Comparison of ENCODE assay signal across 26 mouse cellular contexts in genomic region chr11:44882476-44882970, GRCm38 (mm10).
DNase-seq lines count a peak whose midpoint lies in the region; ATAC-seq and TF ChIP-seq lines count a peak whose summit lies in the region.
"Had no signal": no experiment of that assay in that cellular context is flagged by ENCODE, and none has a peak within 500 bp of the region (broad histone marks: within the 10 kb centered on the region; RNA-seq: fewer than 3 reads in every experiment).

No protein-coding gene starts in this region.

- no peaks in the 10 kb centered on the region for H3K36me3 ChIP-seq in hindbrain, embryonic 15.5 days
- H3K36me3 ChIP-seq in hindbrain, embryonic 14.5 days (replicated peaks; ENCODE audit: control insufficient read depth, insufficient read depth): no peaks in the 10 kb centered on the region
- H3K36me3 ChIP-seq in midbrain, embryonic 16.5 days (ENCODE audit: control insufficient read depth, insufficient read depth, low read length): no peaks in the 10 kb centered on the region
- H3K36me3 ChIP-seq in midbrain, postnatal 0 days (ENCODE audit: insufficient read depth, low read length): no peaks in the 10 kb centered on the region
- no peaks in the 10 kb centered on the region for H3K36me3 ChIP-seq in embryonic facial prominence, embryonic 10.5 days (replicated peaks)
- H3K36me3 ChIP-seq: forebrain, embryonic 10.5 days; heart, embryonic 10.5 days had no signal

- no peak for DNase-seq in hindbrain, embryonic 14.5 days (ENCODE audit: low spot score)
- DNase-seq in midbrain, postnatal 0 days (ENCODE audit: low spot score): no peak
- peak; percentile 66 for DNase-seq in brain, embryonic 14.5 days (ENCODE audit: low read depth)
- no peak for DNase-seq in embryonic facial prominence, embryonic 10.5 days (ENCODE audit: low spot score)
- DNase-seq: adrenal gland, adult 2 months; adrenal gland, postnatal 14 days; cerebellum, adult 11-12 months; cerebellum, adult 8-10 months; cerebellum, postnatal 10 days; cerebellum, postnatal 36 days; embryo, embryonic 11 days; gastrocnemius, postnatal 10 days; gastrocnemius, postnatal 36 days; heart, adult 2 months; heart, postnatal 14 days; heart, postnatal 4 days had no signal

- no peaks in the 10 kb centered on the region for H3K9me3 ChIP-seq in hindbrain, embryonic 15.5 days
- no peaks in the 10 kb centered on the region for H3K9me3 ChIP-seq in hindbrain, embryonic 14.5 days (ENCODE audit: control insufficient read depth, low read length)
- no peaks in the 10 kb centered on the region for H3K9me3 ChIP-seq in midbrain, embryonic 16.5 days (replicated peaks; ENCODE audit: control insufficient read depth, low read length, poor library complexity, severe bottlenecking)
- H3K9me3 ChIP-seq in midbrain, postnatal 0 days (ENCODE audit: low read length): no peaks in the 10 kb centered on the region
- no peaks in the 10 kb centered on the region for H3K9me3 ChIP-seq in embryonic facial prominence, embryonic 10.5 days
- H3K9me3 ChIP-seq: forebrain, embryonic 10.5 days; forebrain, embryonic 13.5 days; heart, embryonic 10.5 days; heart, embryonic 13.5 days had no signal

- peaks cover 7% of the 10 kb centered on the region for H3K4me1 ChIP-seq in hindbrain, embryonic 15.5 days (replicated peaks)
- peaks cover 12% of the 10 kb centered on the region for H3K4me1 ChIP-seq in hindbrain, embryonic 14.5 days (replicated peaks; ENCODE audit: control insufficient read depth, insufficient read depth, low read length)
- H3K4me1 ChIP-seq in midbrain, embryonic 16.5 days (ENCODE audit: control insufficient read depth, insufficient read depth, low read length): peaks cover 7% of the 10 kb centered on the region
- H3K4me1 ChIP-seq in midbrain, postnatal 0 days (ENCODE audit: insufficient read depth, low read length): no peaks in the 10 kb centered on the region
- H3K4me1 ChIP-seq in embryonic facial prominence, embryonic 10.5 days: 0 out of 2 replicates have a peak, but pooled peaks cover 6% of the 10 kb centered on the region
- H3K4me1 ChIP-seq: heart, embryonic 10.5 days had no signal

- no peak for TF ChIP-seq CTCF in midbrain, postnatal 0 days (IDR thresholded peaks at IDR 0.05)
- no peak for TF ChIP-seq CTCF in brain, embryonic 14.5 days (IDR thresholded peaks at IDR 0.05; ENCODE audit: borderline replicate concordance, extremely low read depth, insufficient read depth, insufficient read length)

- no peak overlapping the region for H3K4me3 ChIP-seq in hindbrain, embryonic 15.5 days
- H3K4me3 ChIP-seq in hindbrain, embryonic 14.5 days (replicated peaks; ENCODE audit: low read length): no peak overlapping the region
- H3K4me3 ChIP-seq in midbrain, embryonic 16.5 days (ENCODE audit: low read depth, low read length): no peak overlapping the region
- H3K4me3 ChIP-seq in midbrain, postnatal 0 days (ENCODE audit: low read depth, low read length): no peak overlapping the region
- no peak overlapping the region for H3K4me3 ChIP-seq in embryonic facial prominence, embryonic 10.5 days
- H3K4me3 ChIP-seq: forebrain, embryonic 10.5 days; forebrain, embryonic 13.5 days; heart, adult 2 months; heart, embryonic 10.5 days; heart, embryonic 13.5 days had no signal

- no peak overlapping the region for H3K4me2 ChIP-seq in hindbrain, embryonic 15.5 days
- no peak overlapping the region for H3K4me2 ChIP-seq in hindbrain, embryonic 14.5 days (replicated peaks)
- no peak overlapping the region for H3K4me2 ChIP-seq in midbrain, embryonic 16.5 days (ENCODE audit: low read length)
- H3K4me2 ChIP-seq in midbrain, postnatal 0 days (ENCODE audit: low read depth, low read length, poor library complexity, severe bottlenecking): no peak overlapping the region
- H3K4me2 ChIP-seq: forebrain, embryonic 13.5 days; heart, embryonic 13.5 days had no signal

- no peak overlapping the region for H3K9ac ChIP-seq in hindbrain, embryonic 15.5 days
- no peak overlapping the region for H3K9ac ChIP-seq in hindbrain, embryonic 14.5 days
- no peak overlapping the region for H3K9ac ChIP-seq in midbrain, embryonic 16.5 days (ENCODE audit: low read depth, low read length)
- no peak overlapping the region for H3K9ac ChIP-seq in midbrain, postnatal 0 days (replicated peaks; ENCODE audit: low read length, poor library complexity, severe bottlenecking)
- H3K9ac ChIP-seq: forebrain, embryonic 13.5 days; heart, embryonic 13.5 days had no signal

- H3K27me3 ChIP-seq in hindbrain, embryonic 15.5 days: no peaks in the 10 kb centered on the region
- no peaks in the 10 kb centered on the region for H3K27me3 ChIP-seq in hindbrain, embryonic 14.5 days (ENCODE audit: control insufficient read depth, insufficient read depth, low read length)
- H3K27me3 ChIP-seq in midbrain, embryonic 16.5 days (ENCODE audit: control insufficient read depth, insufficient read depth, low read depth, low read length): no peaks in the 10 kb centered on the region
- H3K27me3 ChIP-seq in midbrain, postnatal 0 days (ENCODE audit: insufficient read depth, low read length): no peaks in the 10 kb centered on the region
- no peaks in the 10 kb centered on the region for H3K27me3 ChIP-seq in embryonic facial prominence, embryonic 10.5 days (replicated peaks; ENCODE audit: low read depth, poor library complexity, severe bottlenecking)
- H3K27me3 ChIP-seq: forebrain, embryonic 13.5 days; heart, embryonic 13.5 days had no signal

- peak; percentile 15; the same call in 1 of the 2 replicates for ATAC-seq in hindbrain, embryonic 15.5 days (ENCODE audit: low FRiP score, low read depth)
- ATAC-seq in hindbrain, embryonic 14.5 days (ENCODE audit: low FRiP score): no peak; the same call in 1 of the 2 replicates
- no peak for ATAC-seq in midbrain, embryonic 16.5 days
- ATAC-seq in midbrain, postnatal 0 days (ENCODE audit: low FRiP score): no peak
- ATAC-seq: CD4-positive, CD25-positive, alpha-beta regulatory T cell, adult 4 months; forebrain, embryonic 13.5 days; forebrain, embryonic 16.5 days; hindbrain, embryonic 16.5 days; inflammation-experienced regulatory T-cells, adult 6 months had no signal

- 39% methylated on average over 4 of the region's 4 CpGs for WGBS in hindbrain, embryonic 15.5 days
- 35% methylated on average over 4 of the region's 4 CpGs for WGBS in hindbrain, embryonic 14.5 days
- 25% methylated on average over 4 of the region's 4 CpGs for WGBS in midbrain, embryonic 16.5 days
- 39% methylated on average over 4 of the region's 4 CpGs for WGBS in midbrain, postnatal 0 days
- 55% methylated on average over 4 of the region's 4 CpGs for WGBS in embryonic facial prominence, embryonic 10.5 days

- TF ChIP-seq POLR2A in brain, embryonic 14.5 days (IDR thresholded peaks at IDR 0.05; ENCODE audit: borderline replicate concordance, extremely low read depth, insufficient read depth, insufficient read length, poor library complexity, severe bottlenecking): no peak

- no peak overlapping the region for H3K27ac ChIP-seq in hindbrain, embryonic 15.5 days (replicated peaks)
- H3K27ac ChIP-seq in hindbrain, embryonic 14.5 days: no peak overlapping the region
- H3K27ac ChIP-seq in midbrain, embryonic 16.5 days (ENCODE audit: low read length): 0 out of 2 replicates have a peak overlapping the region, but pooled peaks have one; percentile 17
- H3K27ac ChIP-seq in midbrain, postnatal 0 days (ENCODE audit: low read depth, low read length): no peak overlapping the region
- no peak overlapping the region for H3K27ac ChIP-seq in embryonic facial prominence, embryonic 10.5 days (replicated peaks)
- H3K27ac ChIP-seq: forebrain, embryonic 10.5 days; forebrain, embryonic 13.5 days; heart, adult 2 months; heart, embryonic 10.5 days; heart, embryonic 13.5 days had no signal
